Mouse (Mus musculus) stomach, embryonic 15.5 days (tissue): ENCODE data around the gene Slc2a4. TPM values are rescaled to one million over a fixed set of nuclear protein-coding genes. Genes with fewer than 3 reads are reported as not detected.

Experiments used
- ATAC-seq: fragments of 200-750 bp; cut with Nextera tagmentation; 2 replicates; pipeline ENCODE4 v1.8.0; 2017; ENCODE audit warnings: low read depth, moderate number of reproducible peaks, moderate TSS enrichment; ENCODE audit not compliant: insufficient read depth, low FRiP score
- H3K27ac ChIP-seq: fragments of 300-500 bp; sonication (generic); 2 replicates; pipeline ENCODE4 v1.5.1; 2015; ENCODE audit warnings: mild to moderate bottlenecking, inconsistent platforms
- H3K27me3 ChIP-seq: fragments of 300-500 bp; sonication (generic); replicated peaks from 2 replicates; pipeline ENCODE4 v1.6.1; 2015; ENCODE audit warnings: inconsistent platforms
- H3K36me3 ChIP-seq: fragments of 300-500 bp; sonication (generic); 2 replicates; pipeline ENCODE4 v1.6.1; 2015; ENCODE audit warnings: inconsistent platforms
- H3K4me1 ChIP-seq: fragments of 300-500 bp; sonication (generic); 2 replicates; pipeline ENCODE4 v1.6.1; 2015; ENCODE audit warnings: inconsistent platforms
- H3K4me2 ChIP-seq: fragments of 300-500 bp; sonication (generic); 2 replicates; pipeline ENCODE4 v1.6.1; 2015; ENCODE audit warnings: mild to moderate bottlenecking, inconsistent platforms
- H3K4me3 ChIP-seq: fragments of 300-500 bp; sonication (generic); replicated peaks from 2 replicates; pipeline ENCODE4 v1.5.1; 2015; ENCODE audit warnings: inconsistent platforms
- H3K9ac ChIP-seq: fragments of 300-500 bp; sonication (generic); 2 replicates; pipeline ENCODE4 v1.6.1; 2015; ENCODE audit warnings: inconsistent platforms
- H3K9me3 ChIP-seq: fragments of 300-500 bp; sonication (generic); 2 replicates; pipeline ENCODE4 v1.6.1; 2016; ENCODE audit warnings: inconsistent platforms
- WGBS: fragments of 180-500 bp; shearing (Covaris S2); methylation state at CpG from one replicate; pipeline ENCODE4 v1.1.7; 2015; 5-methylcytosine and 5-hydroxymethylcytosine counted together
- microRNA-seq: library from miRNA; unstranded; fragments of <30 nt; microRNA quantifications from one replicate; pipeline ENCODE4, GENCODE M21; 2016
- polyA plus RNA-seq: library from polyadenylated mRNA; unstranded; fragments of >200 nt; fragmentation: Nextera tagmentation; extraction: Ambion mirVana; gene quantifications from 2 replicates; pipeline ENCODE4 v1.2.1, GENCODE M21; 2015

Slc2a4 gene
- polyA plus RNA-seq, 1 experiment from 2014 or later: 26.3 TPM

DNA sequence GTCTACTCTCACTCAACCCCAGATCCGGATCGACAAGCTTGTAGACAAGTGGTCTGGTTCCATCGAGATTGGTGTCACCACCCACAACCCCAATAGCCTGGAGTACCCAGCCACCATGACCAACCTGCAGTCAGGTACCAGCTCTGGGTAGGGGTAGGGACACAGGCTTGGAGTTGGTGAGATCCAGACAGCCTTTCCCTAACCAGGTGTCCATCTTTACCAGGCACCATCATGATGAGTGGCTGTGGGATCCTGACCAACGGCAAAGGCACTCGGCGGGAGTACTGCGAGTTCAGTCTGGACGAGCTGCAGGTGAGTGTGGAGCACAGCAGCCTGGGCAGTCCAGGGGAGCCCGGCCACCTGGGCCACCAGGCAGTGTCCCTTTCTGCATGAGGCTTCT lies 43.7 kb downstream of the Slc2a4 start:
- Histone ChIP-seq H3K9ac (no peak overlapping the region), H3K9me3 (no peaks in the 10 kb centered on the region), H3K27ac (no peak overlapping the region), H3K27me3 (no peaks in the 10 kb centered on the region), H3K4me3 (no peak overlapping the region), H3K4me2 (no peak overlapping the region), H3K36me3 (peaks cover 51% of the 10 kb centered on the region), H3K4me1 (peaks cover 19% of the 10 kb centered on the region)
- WGBS: 93% methylated on average over 9 of the region's 9 CpGs
- ATAC-seq: no peak

DNA sequence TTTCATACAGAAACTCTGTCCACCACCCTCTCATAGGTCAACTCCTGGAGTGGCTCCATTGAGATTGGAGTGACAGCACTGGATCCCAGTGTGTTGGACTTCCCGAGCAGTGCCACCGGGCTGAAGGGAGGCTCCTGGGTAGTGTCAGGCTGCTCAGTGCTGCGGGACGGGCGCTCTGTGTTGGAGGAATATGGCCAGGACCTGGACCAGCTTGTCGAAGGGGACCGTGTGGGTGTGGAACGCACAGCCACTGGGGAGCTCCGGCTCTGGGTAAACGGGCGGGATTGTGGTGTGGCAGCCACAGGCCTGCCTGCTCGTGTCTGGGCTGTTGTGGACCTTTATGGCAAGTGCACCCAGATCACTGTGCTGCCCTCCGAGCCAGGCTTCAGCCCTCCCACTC lies 45.0 kb downstream of the Slc2a4 start:
- Histone ChIP-seq H3K4me1 (peaks cover 25% of the 10 kb centered on the region), H3K27me3 (no peaks in the 10 kb centered on the region), H3K36me3 (peaks cover 38% of the 10 kb centered on the region), H3K4me3 (peak overlapping the region; percentile 84; the same call in 1 of the 2 replicates), H3K27ac (no peak overlapping the region), H3K9ac (no peak overlapping the region), H3K4me2 (peak overlapping the region; percentile 95), H3K9me3 (no peaks in the 10 kb centered on the region)
- 84% methylated on average over 13 of the region's 13 CpGs for WGBS
- no peak for ATAC-seq

GRCm38 (mm10) chr11:69901993-69902392 lies 46.0 kb downstream of the Slc2a4 start:
- no peak for ATAC-seq
- Histone ChIP-seq H3K27ac (peak overlapping the region; percentile 97), H3K9me3 (no peaks in the 10 kb centered on the region)

DNA sequence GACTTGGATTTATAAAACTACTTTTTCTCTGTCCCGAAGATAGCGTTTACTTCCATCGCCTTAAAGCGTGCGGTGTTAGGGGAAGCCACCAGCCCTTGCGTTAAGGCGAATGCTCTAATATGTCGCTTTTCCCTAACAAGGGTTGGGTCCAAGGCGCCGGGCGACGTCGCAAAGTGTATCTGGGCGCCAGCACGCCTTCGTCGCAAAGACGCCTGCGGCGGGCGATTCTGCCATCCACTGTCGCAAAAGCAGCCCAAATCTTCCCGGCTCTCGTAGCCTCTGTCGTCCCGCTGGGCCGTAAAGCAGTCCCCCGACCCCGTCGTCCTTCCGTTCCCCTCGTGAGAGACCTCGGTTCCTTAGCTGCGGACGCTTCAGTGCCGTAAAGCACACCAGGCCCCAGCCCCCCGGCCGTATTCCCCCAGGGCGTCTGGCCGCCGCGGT lies 46.6 kb downstream of the Slc2a4 start:
- Histone ChIP-seq H3K9ac (peak overlapping the region; percentile 83), H3K4me3 (peak overlapping the region; percentile 84), H3K27ac (peak overlapping the region; percentile 97), H3K9me3 (no peaks in the 10 kb centered on the region), H3K27me3 (no peaks in the 10 kb centered on the region), H3K4me1 (peaks cover 25% of the 10 kb centered on the region), H3K36me3 (peaks cover 22% of the 10 kb centered on the region), H3K4me2 (peak overlapping the region; percentile 95)
- ATAC-seq: peak; percentile 71
- WGBS: under 1% methylated on average over 42 of the region's 42 CpGs

More at GRCm38 (mm10) chr11:69901993-69902392, 46.0 kb downstream of the Slc2a4 start:
- Histone ChIP-seq H3K36me3 (peaks cover 28% of the 10 kb centered on the region), H3K27me3 (no peaks in the 10 kb centered on the region), H3K4me2 (peak overlapping the region; percentile 95), H3K4me3 (peak overlapping the region; percentile 84), H3K4me1 (peaks cover 25% of the 10 kb centered on the region), H3K9ac (peak overlapping the region; percentile 83)
- WGBS: 1% methylated on average over 38 of the region's 39 CpGs

DNA sequence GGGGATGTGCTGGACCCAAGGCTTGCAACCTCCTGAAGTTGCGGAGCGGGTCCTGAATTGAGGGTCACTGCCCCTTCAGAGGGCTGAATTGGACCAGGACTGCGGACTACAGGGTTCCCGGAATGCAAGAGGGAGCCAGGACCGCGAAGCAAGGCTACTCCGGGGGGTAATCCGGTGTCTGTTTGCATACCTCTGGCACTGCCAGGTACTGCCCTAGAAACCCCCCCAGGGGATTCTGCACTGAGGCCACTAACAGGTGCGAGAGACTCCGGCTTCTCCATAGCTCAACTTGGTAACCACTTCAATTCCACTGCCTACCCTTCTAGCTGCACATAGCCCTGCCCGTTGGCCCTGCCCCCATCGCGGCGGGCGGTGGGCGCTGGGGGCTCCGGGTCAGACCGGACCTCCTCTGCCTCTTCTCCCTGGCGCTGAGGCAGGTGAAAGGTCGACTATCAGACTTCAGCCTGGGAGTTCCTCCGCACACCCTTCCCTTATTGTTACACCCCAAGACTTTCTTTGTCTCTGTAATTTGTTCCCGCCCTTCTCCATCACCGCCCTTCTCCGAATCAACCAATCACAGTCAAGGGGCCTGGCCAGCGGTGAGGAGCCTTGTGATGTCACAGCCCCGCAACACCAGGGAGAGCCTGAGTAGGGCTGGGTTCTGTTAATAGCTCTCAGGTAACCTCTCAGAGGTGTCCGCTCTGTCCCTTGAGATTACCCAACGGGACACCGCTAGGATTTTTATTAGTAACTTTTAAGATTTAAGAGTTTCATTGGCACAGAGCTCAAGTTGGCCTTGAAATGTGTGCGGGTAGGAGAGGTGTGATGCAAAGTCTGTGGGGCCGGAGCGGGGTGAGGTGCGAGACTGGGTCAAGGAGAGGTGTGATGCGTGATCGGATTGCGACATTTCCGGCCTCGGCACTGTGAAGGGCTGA lies 47.2 kb downstream of the Slc2a4 start, which contains the start of the genes 2810408A11Rik and Neurl4:
Gene 2810408A11Rik, minus strand, starts transcription at position 517 of the 935 bp plus-strand sequence.
Gene Neurl4, plus strand, starts transcription at position 602 of the 935 bp plus-strand sequence.
- ATAC-seq: peak; percentile 93
- H3K4me3 ChIP-seq: peak within 1 kb of the TSS; percentile 84

GRCm38 (mm10) chr11:69899870-69900269 lies 48.1 kb downstream of the Slc2a4 start:
- H3K9me3 ChIP-seq: no peaks in the 10 kb centered on the region
- H3K27ac ChIP-seq: no peak overlapping the region
- peaks cover 12% of the 10 kb centered on the region for H3K36me3 ChIP-seq
- H3K4me3 ChIP-seq: peak overlapping the region; percentile 84
- 15% methylated on average over 4 of the region's 4 CpGs for WGBS
- no peaks in the 10 kb centered on the region for H3K27me3 ChIP-seq
- peak overlapping the region; percentile 95 for H3K4me2 ChIP-seq
- no peak overlapping the region; the same call in 1 of the 2 replicates for H3K9ac ChIP-seq
- ATAC-seq: no peak
- H3K4me1 ChIP-seq: peaks cover 25% of the 10 kb centered on the region

More for the DNA sequence above, 47.2 kb downstream of the Slc2a4 start, which contains the start of the genes 2810408A11Rik and Neurl4:
- H3K9me3 ChIP-seq: no peaks in the 10 kb centered on the region
- peak within 1 kb of the TSS; percentile 83 for H3K9ac ChIP-seq
- peak within 1 kb of the TSS; percentile 97 for H3K27ac ChIP-seq
- peaks cover 25% of the 10 kb centered on the region for H3K4me1 ChIP-seq
- peaks cover 16% of the 10 kb centered on the region for H3K36me3 ChIP-seq
- no peaks in the 10 kb centered on the region for H3K27me3 ChIP-seq
- WGBS: 1% methylated on average over 37 of the region's 38 CpGs
- H3K4me2 ChIP-seq: peak within 1 kb of the TSS; percentile 95

DNA sequence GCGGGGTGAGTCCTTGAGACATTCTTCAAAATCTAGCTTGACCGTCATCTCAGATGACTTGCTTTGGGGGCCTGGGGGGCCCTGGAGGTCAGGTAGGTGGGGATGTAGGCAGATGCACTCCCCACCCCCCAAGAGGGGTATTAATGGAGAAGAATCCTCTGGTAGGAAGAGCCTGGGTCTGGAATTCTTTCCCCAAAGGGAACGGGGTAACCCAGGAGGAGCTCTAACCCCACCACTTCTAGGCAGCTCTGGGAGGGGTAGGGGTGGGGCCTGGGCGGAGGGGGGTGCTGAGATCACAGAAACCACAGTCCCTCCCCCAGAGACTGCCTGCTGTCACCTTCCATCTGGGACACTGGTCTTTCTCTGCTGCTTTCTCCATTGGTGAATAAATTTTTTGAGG lies 52.7 kb downstream of the Slc2a4 start, which contains the start of gene Acap1:
Gene Acap1, minus strand, starts transcription at position 249 of the 400 bp plus-strand sequence.
- H3K27ac ChIP-seq: no peak within 1 kb of the TSS
- H3K36me3 ChIP-seq: no peaks in the 10 kb centered on the region
- H3K4me1 ChIP-seq: peaks cover 13% of the 10 kb centered on the region; the same call in 1 of the 2 replicates
- H3K9me3 ChIP-seq: no peaks in the 10 kb centered on the region
- no peak within 1 kb of the TSS for H3K4me2 ChIP-seq
- H3K4me3 ChIP-seq: no peak within 1 kb of the TSS
- no peak for ATAC-seq
- no peaks in the 10 kb centered on the region for H3K27me3 ChIP-seq
- H3K9ac ChIP-seq: no peak within 1 kb of the TSS
- 62% methylated on average over 4 of the region's 4 CpGs for WGBS

GRCm38 (mm10) chr11:69894671-69895070 lies 53.3 kb downstream of the Slc2a4 start:
- 71% methylated on average over 5 of the region's 5 CpGs for WGBS

More at GRCm38 (mm10) chr11:69894671-69895070, 53.3 kb downstream of the Slc2a4 start:
- Histone ChIP-seq H3K27me3 (no peaks in the 10 kb centered on the region), H3K4me2 (no peak overlapping the region), H3K9me3 (no peaks in the 10 kb centered on the region), H3K4me1 (peaks cover 9% of the 10 kb centered on the region; the same call in 1 of the 2 replicates), H3K27ac (no peak overlapping the region), H3K36me3 (no peaks in the 10 kb centered on the region), H3K9ac (no peak overlapping the region), H3K4me3 (no peak overlapping the region)
- ATAC-seq: no peak

Small RNAs within 50 kb of the gene (microRNA-seq; reads per million reads assigned to microRNA genes)
- gene Gm44349: not detected

Other genes starting within 250 kb of the Slc2a4 start
- 21.0 and 25.8 TPM in 2 replicates for gene Polr2a, start 189.6 kb downstream of the Slc2a4 start, polyA plus RNA-seq
- gene Slc35g3, start 186.2 kb downstream of the Slc2a4 start, polyA plus RNA-seq: 0.12 TPM in 1 of 2 replicates, not detected in the other
- 2.7 and 3.0 TPM in 2 replicates for gene Zbtb4, start 182.3 kb downstream of the Slc2a4 start, polyA plus RNA-seq
- gene Chrnb1, start 152.2 kb downstream of the Slc2a4 start, polyA plus RNA-seq: 5.1 and 6.0 TPM in 2 replicates
- 2.2 and 2.4 TPM in 2 replicates for gene Fgf11, start 146.3 kb downstream of the Slc2a4 start, polyA plus RNA-seq
- gene Tmem102, start 142.6 kb downstream of the Slc2a4 start, polyA plus RNA-seq: 19.9 and 20.4 TPM in 2 replicates
- gene Gm39566, start 132.9 kb downstream of the Slc2a4 start, polyA plus RNA-seq: not detected in 2 replicates
- not detected in 2 replicates for gene Spem2, start 129.7 kb downstream of the Slc2a4 start, polyA plus RNA-seq
- not detected in 2 replicates for gene Spem1, start 126.0 kb downstream of the Slc2a4 start, polyA plus RNA-seq
- 6.3 and 7.4 TPM in 2 replicates for gene Nlgn2, start 110.4 kb downstream of the Slc2a4 start, polyA plus RNA-seq
- gene Tmem256, start 109.7 kb downstream of the Slc2a4 start, polyA plus RNA-seq: 400 and 416 TPM in 2 replicates
- 80.8 and 81.3 TPM in 2 replicates for gene Plscr3, start 101.8 kb downstream of the Slc2a4 start, polyA plus RNA-seq
- gene Tnk1, start 89.5 kb downstream of the Slc2a4 start, polyA plus RNA-seq: 12.9 and 15.4 TPM in 2 replicates
- gene Tmem95, start 70.2 kb downstream of the Slc2a4 start, polyA plus RNA-seq: not detected in 2 replicates
- gene Kctd11, start 66.8 kb downstream of the Slc2a4 start, polyA plus RNA-seq: 7.8 and 9.2 TPM in 2 replicates
- gene Acap1, start 52.6 kb downstream of the Slc2a4 start, polyA plus RNA-seq: 5.0 and 6.1 TPM in 2 replicates
- gene 2810408A11Rik, start 47.2 kb downstream of the Slc2a4 start, polyA plus RNA-seq: 7.5 and 10.4 TPM in 2 replicates
- gene Neurl4, start 47.1 kb downstream of the Slc2a4 start, polyA plus RNA-seq: 7.2 and 8.0 TPM in 2 replicates
- 66.2 and 69.1 TPM in 2 replicates for gene Gps2, start 34.3 kb downstream of the Slc2a4 start, polyA plus RNA-seq
- gene Eif5a, start 26.2 kb downstream of the Slc2a4 start, polyA plus RNA-seq: 1,591 and 1,597 TPM in 2 replicates
- gene Ybx2, start 12.4 kb downstream of the Slc2a4 start, polyA plus RNA-seq: 2.9 and 3.3 TPM in 2 replicates
- 438 and 517 TPM in 2 replicates for gene Cldn7, start 16.6 kb upstream of the Slc2a4 start, polyA plus RNA-seq
- 23.0 and 23.2 TPM in 2 replicates for gene Ctdnep1, start 33.0 kb upstream of the Slc2a4 start, polyA plus RNA-seq
- 92.9 and 99.4 TPM in 2 replicates for gene Elp5, start 34.3 kb upstream of the Slc2a4 start, polyA plus RNA-seq
- 459 and 473 TPM in 2 replicates for gene Gabarap, start 43.0 kb upstream of the Slc2a4 start, polyA plus RNA-seq
- 59.4 and 61.8 TPM in 2 replicates for gene Phf23, start 47.6 kb upstream of the Slc2a4 start, polyA plus RNA-seq
- 31.9 and 33.9 TPM in 2 replicates for gene Dvl2, start 52.4 kb upstream of the Slc2a4 start, polyA plus RNA-seq
- 84.8 and 95.4 TPM in 2 replicates for gene Acadvl, start 67.2 kb upstream of the Slc2a4 start, polyA plus RNA-seq
- 8.2 and 9.7 TPM in 2 replicates for gene Dlg4, start 68.8 kb upstream of the Slc2a4 start, polyA plus RNA-seq
- 0.30 and 0.96 TPM in 2 replicates for gene Asgr1, start 105.9 kb upstream of the Slc2a4 start, polyA plus RNA-seq
- 0.81 and 0.85 TPM in 2 replicates for gene Asgr2, start 144.5 kb upstream of the Slc2a4 start, polyA plus RNA-seq
- gene Mgl2, start 182.1 kb upstream of the Slc2a4 start, polyA plus RNA-seq: 0.50 and 1.0 TPM in 2 replicates
- gene Clec10a, start 208.0 kb upstream of the Slc2a4 start, polyA plus RNA-seq: 0.93 and 1.2 TPM in 2 replicates